Mouse (Mus musculus) brain, embryonic 14.5 days (tissue): ENCODE data around the gene Ikbke.

ENCODE experiments used
- CTCF ChIP-seq: fragments of 200-500 bp; IDR thresholded peaks from 2 replicates; pipeline ENCODE4 v1.5.1; 2012; ENCODE audit warnings: inconsistent platforms, mild to moderate bottlenecking, moderate library complexity, borderline replicate concordance; ENCODE audit not compliant: insufficient read depth, insufficient read length; ENCODE audit errors: extremely low read depth
- POLR2A ChIP-seq: fragments of 200-500 bp; IDR thresholded peaks from 2 replicates; pipeline ENCODE4 v1.6.1; 2012; ENCODE audit warnings: mild to moderate bottlenecking, inconsistent platforms, borderline replicate concordance; ENCODE audit not compliant: poor library complexity, insufficient read depth, insufficient read length, severe bottlenecking; ENCODE audit errors: extremely low read depth

- TF ChIP-seq CTCF (peak; percentile 82), POLR2A (no peak)
Measured at GRCm38 (mm10) chr1:131207531-131207930, 71.9 kb downstream of the Ikbke start.
